Mouse (Mus musculus): Measurements from ENCODE around the gene Mif4gd. TPM values are rescaled to one million over a fixed set of nuclear protein-coding genes. Genes with fewer than 3 reads are reported as not detected.

Mif4gd gene
- total and polyA plus RNA-seq, 2 experiments = 35.5 to 108 TPM

- Histone ChIP-seq H3K79me2 (ENCODE audit: control insufficient read depth, insufficient read depth, low read length) (no peaks in the 10 kb centered on the region), H3K4me3 (ENCODE audit: insufficient read depth, low read depth, low read length) (no peak overlapping the region), H3K36me3 (ENCODE audit: control insufficient read depth, insufficient read depth, low read length) (peaks cover 40% of the 10 kb centered on the region), H3K9ac (ENCODE audit: low read depth, low read length) (no peak overlapping the region), H3K27ac (replicated peaks; ENCODE audit: insufficient read depth, low read depth, low read length) (no peak overlapping the region), H3K4me1 (ENCODE audit: control insufficient read depth, insufficient read depth, low read length) (no peaks in the 10 kb centered on the region), H3K27me3 (ENCODE audit: control insufficient read depth, insufficient read depth, low read length) (no peaks in the 10 kb centered on the region)
- no peak for TF ChIP-seq POLR2A (IDR thresholded peaks at IDR 0.05; ENCODE audit: extremely low read depth, insufficient read depth, low read length)
- no peak for TF ChIP-seq CTCF (IDR thresholded peaks at IDR 0.05; ENCODE audit: low read depth, low read length)
- WGBS = 90% methylated on average over 2 of the region's 2 CpGs
- DNase-seq (ENCODE audit: extremely low read depth, low read depth, low spot score) = no peak
These were observed 22.2 kb downstream of the Mif4gd start for GRCm38 (mm10) chr11:115590526-115591075.

- H3K4me3 ChIP-seq (ENCODE audit: insufficient read depth, low read depth, low read length) = no peak overlapping the region
- no peaks in the 10 kb centered on the region for H3K79me2 ChIP-seq (ENCODE audit: control insufficient read depth, insufficient read depth, low read length)
- 94% methylated on average over 9 of the region's 9 CpGs for WGBS
- H3K27me3 ChIP-seq (ENCODE audit: control insufficient read depth, insufficient read depth, low read length) = no peaks in the 10 kb centered on the region
- no peak overlapping the region for H3K27ac ChIP-seq (replicated peaks; ENCODE audit: insufficient read depth, low read depth, low read length)
- peaks cover 46% of the 10 kb centered on the region for H3K36me3 ChIP-seq (ENCODE audit: control insufficient read depth, insufficient read depth, low read length)
- H3K9ac ChIP-seq (ENCODE audit: low read depth, low read length) = no peak overlapping the region
- TF ChIP-seq POLR2A (IDR thresholded peaks at IDR 0.05; ENCODE audit: extremely low read depth, insufficient read depth, low read length) = no peak
- TF ChIP-seq CTCF (IDR thresholded peaks at IDR 0.05; ENCODE audit: low read depth, low read length) = no peak
- H3K4me1 ChIP-seq (ENCODE audit: control insufficient read depth, insufficient read depth, low read length) = no peaks in the 10 kb centered on the region
- no peak for DNase-seq (ENCODE audit: extremely low read depth, low read depth, low spot score)
These were observed 24.8 kb downstream of the Mif4gd start for GRCm38 (mm10) chr11:115587984-115588383.

GRCm38 (mm10) chr11:115586403-115586802 is 26.4 kb downstream of the Mif4gd start:
- Histone ChIP-seq H3K4me3 (ENCODE audit: insufficient read depth, low read depth, low read length) (no peak overlapping the region), H3K9ac (ENCODE audit: low read depth, low read length) (no peak overlapping the region), H3K27ac (replicated peaks; ENCODE audit: insufficient read depth, low read depth, low read length) (no peak overlapping the region), H3K36me3 (ENCODE audit: control insufficient read depth, insufficient read depth, low read length) (peaks cover 41% of the 10 kb centered on the region), H3K4me1 (ENCODE audit: control insufficient read depth, insufficient read depth, low read length) (no peaks in the 10 kb centered on the region), H3K27me3 (ENCODE audit: control insufficient read depth, insufficient read depth, low read length) (no peaks in the 10 kb centered on the region), H3K79me2 (ENCODE audit: control insufficient read depth, insufficient read depth, low read length) (no peaks in the 10 kb centered on the region)
- 92% methylated on average over 9 of the region's 9 CpGs for WGBS
- no peak for TF ChIP-seq CTCF (IDR thresholded peaks at IDR 0.05; ENCODE audit: low read depth, low read length)
- DNase-seq (ENCODE audit: extremely low read depth, low read depth, low spot score) = no peak

- no peak overlapping the region for H3K27ac ChIP-seq (replicated peaks; ENCODE audit: insufficient read depth, low read depth, low read length)
- H3K27me3 ChIP-seq (ENCODE audit: control insufficient read depth, insufficient read depth, low read length) = no peaks in the 10 kb centered on the region
- no peak overlapping the region for H3K9ac ChIP-seq (ENCODE audit: low read depth, low read length)
- H3K4me3 ChIP-seq (ENCODE audit: insufficient read depth, low read depth, low read length) = no peak overlapping the region
- H3K79me2 ChIP-seq (ENCODE audit: control insufficient read depth, insufficient read depth, low read length) = no peaks in the 10 kb centered on the region
- WGBS = 81% methylated on average over 7 of the region's 7 CpGs
- H3K36me3 ChIP-seq (ENCODE audit: control insufficient read depth, insufficient read depth, low read length) = peaks cover 37% of the 10 kb centered on the region
- no peak for DNase-seq (ENCODE audit: extremely low read depth, low read depth, low spot score)
- H3K4me1 ChIP-seq (ENCODE audit: control insufficient read depth, insufficient read depth, low read length) = no peaks in the 10 kb centered on the region
- TF ChIP-seq CTCF (IDR thresholded peaks at IDR 0.05; ENCODE audit: low read depth, low read length) = no peak
- no peak for TF ChIP-seq POLR2A (IDR thresholded peaks at IDR 0.05; ENCODE audit: extremely low read depth, insufficient read depth, low read length)
These were observed 27.1 kb downstream of the Mif4gd start for GRCm38 (mm10) chr11:115585573-115586100.

- Histone ChIP-seq H3K9ac (ENCODE audit: low read depth, low read length) (no peak overlapping the region), H3K79me2 (ENCODE audit: control insufficient read depth, insufficient read depth, low read length) (no peaks in the 10 kb centered on the region), H3K36me3 (ENCODE audit: control insufficient read depth, insufficient read depth, low read length) (peaks cover 26% of the 10 kb centered on the region), H3K4me3 (ENCODE audit: insufficient read depth, low read depth, low read length) (no peak overlapping the region), H3K4me1 (ENCODE audit: control insufficient read depth, insufficient read depth, low read length) (no peaks in the 10 kb centered on the region), H3K27ac (replicated peaks; ENCODE audit: insufficient read depth, low read depth, low read length) (no peak overlapping the region), H3K27me3 (ENCODE audit: control insufficient read depth, insufficient read depth, low read length) (no peaks in the 10 kb centered on the region)
- no peak for DNase-seq (ENCODE audit: extremely low read depth, low read depth, low spot score)
- WGBS = 85% methylated on average over 10 of the region's 10 CpGs
- TF ChIP-seq POLR2A (IDR thresholded peaks at IDR 0.05; ENCODE audit: extremely low read depth, insufficient read depth, low read length) (no peak), CTCF (IDR thresholded peaks at IDR 0.05; ENCODE audit: low read depth, low read length) (no peak)
These were observed 28.2 kb downstream of the Mif4gd start for GRCm38 (mm10) chr11:115584376-115585073.
